Mouse (Mus musculus) hindbrain, embryonic 16.5 days (tissue): ENCODE data around the gene Mib2. TPM values are rescaled to one million over a fixed set of nuclear protein-coding genes. Genes with fewer than 3 reads are reported as not detected.

Source experiments
- polyA plus RNA-seq: library from polyadenylated mRNA; unstranded; fragments of >200 nt; fragmentation: Nextera tagmentation; extraction: Ambion mirVana; gene quantifications from 2 replicates; pipeline ENCODE4 v1.2.1, GENCODE M21; 2015

Mib2 gene
- polyA plus RNA-seq, 1 experiment from 2014 or later: 54.4 TPM

Other genes starting within 250 kb of the Mib2 start
- 0.34 TPM in 1 of 2 replicates, not detected in the other for gene Tmem52, start 200.1 kb downstream of the Mib2 start, polyA plus RNA-seq
- gene Gnb1, start 177.8 kb downstream of the Mib2 start, polyA plus RNA-seq: 1,017 and 1,097 TPM in 2 replicates
- gene Nadk, start 106.8 kb downstream of the Mib2 start, polyA plus RNA-seq: 80.0 and 88.9 TPM in 2 replicates
- 12.3 and 16.4 TPM in 2 replicates for gene Slc35e2, start 67.8 kb downstream of the Mib2 start, polyA plus RNA-seq
- gene Cdk11b, start 44.3 kb downstream of the Mib2 start, polyA plus RNA-seq: 50.0 and 54.9 TPM in 2 replicates
- gene Gm10563, start 23.8 kb downstream of the Mib2 start, polyA plus RNA-seq: not detected in 2 replicates
- 2.9 and 5.3 TPM in 2 replicates for gene Mmp23, start 15.8 kb downstream of the Mib2 start, polyA plus RNA-seq
- gene Fndc10, start 25.1 kb upstream of the Mib2 start, polyA plus RNA-seq: 14.2 and 15.5 TPM in 2 replicates
- 166 and 178 TPM in 2 replicates for gene Ssu72, start 35.6 kb upstream of the Mib2 start, polyA plus RNA-seq
- 17.4 and 22.2 TPM in 2 replicates for gene Tmem240, start 65.6 kb upstream of the Mib2 start, polyA plus RNA-seq
- 93.9 and 100 TPM in 2 replicates for gene Atad3a, start 91.9 kb upstream of the Mib2 start, polyA plus RNA-seq
- gene Vwa1, start 105.5 kb upstream of the Mib2 start, polyA plus RNA-seq: 38.0 and 39.0 TPM in 2 replicates
- gene Tmem88b, start 116.7 kb upstream of the Mib2 start, polyA plus RNA-seq: 0.89 and 1.3 TPM in 2 replicates
- not detected in 2 replicates for gene Ankrd65, start 121.2 kb upstream of the Mib2 start, polyA plus RNA-seq
- gene Mrpl20, start 133.7 kb upstream of the Mib2 start, polyA plus RNA-seq: 251 and 267 TPM in 2 replicates
- gene Ccnl2, start 143.3 kb upstream of the Mib2 start, polyA plus RNA-seq: 118 and 132 TPM in 2 replicates
- 133 and 143 TPM in 2 replicates for gene Aurkaip1, start 162.1 kb upstream of the Mib2 start, polyA plus RNA-seq
- 35.7 and 36.5 TPM in 2 replicates for gene Mxra8, start 170.5 kb upstream of the Mib2 start, polyA plus RNA-seq
- 10.2 and 10.7 TPM in 2 replicates for gene Dvl1, start 178.2 kb upstream of the Mib2 start, polyA plus RNA-seq
- gene Tas1r3, start 194.2 kb upstream of the Mib2 start, polyA plus RNA-seq: 0.29 and 0.40 TPM in 2 replicates
- gene Cptp, start 200.2 kb upstream of the Mib2 start, polyA plus RNA-seq: 30.2 and 31.7 TPM in 2 replicates
- gene Ints11, start 200.3 kb upstream of the Mib2 start, polyA plus RNA-seq: 67.2 and 74.7 TPM in 2 replicates
- 66.6 and 66.7 TPM in 2 replicates for gene Pusl1, start 222.6 kb upstream of the Mib2 start, polyA plus RNA-seq
- 62.3 and 74.5 TPM in 2 replicates for gene Acap3, start 222.6 kb upstream of the Mib2 start, polyA plus RNA-seq